Mouse (Mus musculus) heart, adult 2 months (tissue): ENCODE data around the gene Ssbp4. TPM values are rescaled to one million over a fixed set of nuclear protein-coding genes. Genes with fewer than 3 reads are reported as not detected.

Source experiments
- DNase-seq, 2 experiments: peaks; one replicate each; pipeline ENCODE4 v3.0.0; 2021
- H3K27ac ChIP-seq: fragments of 200-600 bp; 2 replicates; pipeline ENCODE4 v1.8.1; 2022
- H3K27me3 ChIP-seq: fragments of 200-500 bp; 2 replicates; pipeline ENCODE4 v1.6.1; 2012; ENCODE audit warnings: mild to moderate bottlenecking, low read length, inconsistent platforms, mixed read lengths; ENCODE audit not compliant: control insufficient read depth, insufficient read depth
- H3K36me3 ChIP-seq: fragments of 200-500 bp; 2 replicates; pipeline ENCODE4 v1.6.1; 2012; ENCODE audit warnings: low read length, inconsistent platforms; ENCODE audit not compliant: control insufficient read depth, insufficient read depth
- H3K4me1 ChIP-seq: fragments of 200-500 bp; 2 replicates; pipeline ENCODE4 v1.6.1; 2011; ENCODE audit warnings: low read length; ENCODE audit not compliant: control insufficient read depth, insufficient read depth
- H3K4me3 ChIP-seq: fragments of 200-600 bp; 2 replicates; pipeline ENCODE4 v1.8.1; 2022
- H3K79me2 ChIP-seq: fragments of 200-500 bp; replicated peaks from 2 replicates; pipeline ENCODE4 v1.6.1; 2012; ENCODE audit warnings: mild to moderate bottlenecking, inconsistent platforms, low read length, moderate library complexity, mixed read lengths; ENCODE audit not compliant: control insufficient read depth, insufficient read depth
- H3K9ac ChIP-seq: fragments of 200-500 bp; 2 replicates; pipeline ENCODE4 v1.6.1; 2012; ENCODE audit warnings: low read depth, mild to moderate bottlenecking, control low read depth, inconsistent platforms, low read length, mixed read lengths
- CTCF ChIP-seq: fragments of 200-600 bp; IDR thresholded peaks from 2 replicates; pipeline ENCODE4 v1.8.1; 2022; ENCODE audit warnings: antibody characterized with exemption, mild to moderate bottlenecking, moderate library complexity
- EP300 ChIP-seq: fragments of 200-500 bp; IDR thresholded peaks from 2 replicates; pipeline ENCODE4 v1.6.1; 2011; ENCODE audit warnings: low read depth, low read length, control low read depth; ENCODE audit not compliant: insufficient read depth
- POLR2A ChIP-seq: fragments of 200-500 bp; IDR thresholded peaks from 2 replicates; pipeline ENCODE4 v1.6.1; 2011; ENCODE audit warnings: mild to moderate bottlenecking, low read depth, low read length, control low read depth; ENCODE audit not compliant: insufficient read depth
- WGBS: fragments of 180-500 bp; shearing (Covaris S2); methylation state at CpG from one replicate; pipeline ENCODE4 v1.1.7; 2018; 5-methylcytosine and 5-hydroxymethylcytosine counted together
- intact Hi-C: fragments of 180-260 bp; cut with DNase I; formaldehyde crosslinking; loops from one replicate; pipeline ENCODE4 v1.15.1; 2025
- long read RNA-seq: library from polyadenylated mRNA; stranded (forward); transcript quantifications from one replicate; pipeline ENCODE4 v2.0.0, GENCODE M21; 2021
- polyA plus RNA-seq: library from polyadenylated mRNA; depleted of rRNA; stranded (reverse); fragments of >200 nt; gene quantifications from 2 replicates; pipeline ENCODE4 v1.2.3, GENCODE M21; 2012; rRNA removed
- total RNA-seq, 2 experiments: library from RNA; stranded (reverse); gene quantifications; 2 replicates each; pipeline ENCODE4 v1.2.3; 2021

Ssbp4 gene
- total RNA-seq (10 to 100 TPM; 34.6 to 35.8 TPM), polyA plus RNA-seq (45.6 and 72.8 TPM in 2 replicates)
- long read RNA-seq, transcript Ssbp4-201 (17 exons, 1,475 nt) = major isoform, 11 of 36 reads
- long read RNA-seq, partial matches to known transcripts = 8 of 36 reads
- long read RNA-seq, other reads (novel, unspliced or antisense) = 16 of 36 reads

DNA sequence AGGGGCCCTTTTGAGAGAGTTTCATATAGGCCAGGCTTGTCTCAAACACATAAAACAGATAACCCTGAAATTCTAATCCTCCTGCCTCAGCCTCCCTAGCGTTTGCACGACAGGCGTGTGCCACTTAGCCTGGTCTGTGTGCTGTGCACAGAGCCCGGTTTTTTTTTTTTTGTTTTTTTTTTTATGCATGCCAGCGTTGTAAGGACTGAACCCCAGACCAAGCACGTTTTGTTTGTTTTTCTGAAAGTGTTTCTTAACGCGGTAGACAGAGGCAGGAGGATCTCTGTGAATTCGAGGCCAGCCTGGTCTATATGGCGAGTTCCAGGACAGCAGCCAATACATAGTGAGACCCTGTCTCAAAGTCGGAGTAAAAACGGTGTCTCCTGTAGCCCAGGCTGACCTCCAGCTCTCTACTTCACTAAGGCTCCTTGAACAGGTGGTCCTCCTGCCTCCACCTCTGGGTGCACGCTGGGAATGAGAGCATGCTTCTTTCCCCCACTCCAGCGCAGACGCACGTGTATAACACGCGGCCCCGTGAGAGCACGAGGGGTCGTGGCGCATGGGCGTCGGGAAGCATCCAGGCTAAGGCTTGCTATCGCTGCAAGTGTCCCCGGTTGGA lies at the start of gene Ssbp4:
Gene Ssbp4 (minus strand): TSS at position 124 of the 619 bp plus-strand sequence.
- no peak for TF ChIP-seq CTCF
- TF ChIP-seq POLR2A = no peak
- no peak for TF ChIP-seq EP300
- peak within 1 kb of the TSS; percentile 98 for H3K4me3 ChIP-seq
- peaks cover 8% of the 10 kb centered on the region for H3K4me1 ChIP-seq
- no peak for DNase-seq
- no peaks in the 10 kb centered on the region for H3K36me3 ChIP-seq
- intact Hi-C loops = no loop called here
- H3K27me3 ChIP-seq = no peaks in the 10 kb centered on the region
- peak within 1 kb of the TSS; percentile 93 for H3K27ac ChIP-seq
- H3K9ac ChIP-seq = peak within 1 kb of the TSS; percentile 95
- no peaks in the 10 kb centered on the region for H3K79me2 ChIP-seq
- WGBS = 3% methylated on average over 26 of the region's 26 CpGs

DNA sequence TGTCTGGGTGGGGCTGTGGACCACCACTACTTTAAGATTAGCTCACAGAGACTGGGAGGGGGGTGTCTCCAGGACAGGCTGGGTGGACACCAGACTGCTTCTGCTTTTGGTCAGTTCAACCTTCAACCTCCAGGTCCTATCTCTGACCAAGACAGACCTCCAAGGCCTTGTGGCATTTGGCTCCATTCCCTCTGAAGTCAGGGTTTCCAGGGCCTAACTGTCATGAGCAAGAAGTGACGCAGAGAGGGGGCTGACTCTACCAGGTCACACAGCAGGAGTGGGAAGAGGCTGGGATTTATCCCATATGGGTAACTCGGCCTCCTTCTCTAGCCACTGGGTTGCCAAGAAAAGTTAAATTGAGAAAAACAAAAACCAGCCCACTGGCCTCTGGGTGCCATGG lies 49.1 kb upstream of the Ssbp4 start:
- TF ChIP-seq POLR2A = no peak
- no peak for TF ChIP-seq CTCF
- no peak for TF ChIP-seq EP300
- 85% methylated on average over 2 of the region's 2 CpGs for WGBS
- H3K79me2 ChIP-seq = no peaks in the 10 kb centered on the region
- H3K27ac ChIP-seq = no peak overlapping the region
- intact Hi-C loops = no loop called here
- H3K36me3 ChIP-seq = no peaks in the 10 kb centered on the region
- peaks cover 6% of the 10 kb centered on the region for H3K4me1 ChIP-seq
- peak in 1 of 2 experiments; percentile 16 for DNase-seq
- no peak overlapping the region for H3K4me3 ChIP-seq
- H3K9ac ChIP-seq = no peak overlapping the region
- H3K27me3 ChIP-seq = no peaks in the 10 kb centered on the region

DNA sequence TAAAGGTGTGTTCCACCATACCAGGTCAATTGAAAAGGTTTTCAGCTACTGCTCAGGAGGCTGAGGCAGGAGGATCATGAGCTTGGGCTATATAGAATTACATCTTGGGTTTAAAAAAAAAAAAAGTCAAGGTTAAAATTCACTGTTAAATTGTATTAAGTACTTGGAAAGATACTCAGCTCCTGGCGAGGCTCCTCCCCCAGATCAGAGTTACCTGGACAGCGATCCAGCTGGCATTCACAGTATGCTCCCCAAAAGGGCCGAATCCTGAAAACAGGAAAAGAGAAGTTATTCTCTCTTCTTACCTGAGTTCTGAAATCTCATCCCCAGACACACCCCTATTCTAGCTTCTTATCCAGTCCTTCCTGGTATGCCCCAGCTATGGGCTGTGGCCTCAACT lies 48.5 kb upstream of the Ssbp4 start:
- Histone ChIP-seq H3K79me2 (no peaks in the 10 kb centered on the region), H3K9ac (no peak overlapping the region), H3K4me1 (peaks cover 6% of the 10 kb centered on the region), H3K27ac (no peak overlapping the region), H3K4me3 (no peak overlapping the region), H3K36me3 (no peaks in the 10 kb centered on the region), H3K27me3 (no peaks in the 10 kb centered on the region)
- TF ChIP-seq POLR2A (no peak), EP300 (no peak), CTCF (no peak)
- intact Hi-C loops = no loop called here
- DNase-seq = no peak
- WGBS = 96% methylated on average over 3 of the region's 3 CpGs

DNA sequence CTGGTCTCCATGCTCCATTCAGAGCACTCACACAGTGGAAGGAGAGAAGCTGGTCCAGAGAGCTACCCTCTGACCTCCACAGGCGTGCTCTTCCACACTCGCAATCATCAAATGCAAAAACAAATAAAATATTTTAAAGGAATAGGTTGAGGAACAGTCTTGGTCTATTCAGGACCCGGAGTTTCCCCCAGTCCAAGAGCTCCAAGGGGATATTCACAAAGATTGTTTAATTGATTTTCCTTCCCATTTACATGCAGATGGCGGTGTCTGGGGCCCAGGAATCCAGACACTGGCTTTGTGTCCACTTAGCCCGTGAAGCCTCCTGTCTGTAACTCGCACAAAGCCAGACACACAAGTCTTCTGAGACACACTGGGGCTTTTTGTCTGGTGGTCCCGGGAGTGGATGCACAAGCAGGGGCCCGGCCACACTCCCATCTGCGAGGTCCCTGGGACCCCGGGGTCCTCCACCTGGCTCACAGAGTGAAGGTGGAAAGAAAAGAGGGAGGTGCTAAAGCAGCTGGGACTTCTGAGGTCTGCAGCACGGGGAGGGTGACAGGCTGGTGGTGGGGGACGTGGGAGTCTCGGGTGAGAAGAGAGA lies 47.6 kb upstream of the Ssbp4 start:
- 84% methylated on average over 13 of the region's 13 CpGs for WGBS
- H3K9ac ChIP-seq = no peak overlapping the region
- H3K4me3 ChIP-seq = no peak overlapping the region
- DNase-seq = no peak
- no peaks in the 10 kb centered on the region for H3K27me3 ChIP-seq
- intact Hi-C loops = no loop called here
- H3K79me2 ChIP-seq = no peaks in the 10 kb centered on the region
- TF ChIP-seq EP300 (no peak), CTCF (no peak), POLR2A (no peak)
- no peaks in the 10 kb centered on the region for H3K36me3 ChIP-seq
- no peak overlapping the region for H3K27ac ChIP-seq
- peaks cover 6% of the 10 kb centered on the region for H3K4me1 ChIP-seq

DNA sequence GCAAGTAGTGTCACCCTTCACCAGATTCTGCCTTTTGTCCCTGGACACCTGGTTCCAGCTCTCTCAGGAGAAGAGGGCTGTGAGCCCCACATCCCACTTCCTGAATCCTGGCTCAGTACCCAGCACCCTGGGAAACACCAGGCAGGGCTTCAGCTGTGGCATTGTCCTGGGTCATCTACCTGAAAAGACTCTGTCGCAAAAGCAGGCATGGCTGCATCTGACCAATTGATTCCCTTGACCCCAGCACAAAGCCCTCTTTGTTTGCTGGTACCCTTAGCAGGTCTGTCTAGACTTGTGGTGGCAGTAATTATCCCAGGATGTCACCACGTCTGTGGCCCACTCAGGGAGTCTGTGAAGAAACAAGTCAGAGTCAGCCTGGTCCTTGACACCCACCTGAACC lies 46.8 kb upstream of the Ssbp4 start:
- Histone ChIP-seq H3K4me1 (peaks cover 6% of the 10 kb centered on the region), H3K27me3 (no peaks in the 10 kb centered on the region), H3K9ac (no peak overlapping the region), H3K36me3 (no peaks in the 10 kb centered on the region), H3K27ac (no peak overlapping the region), H3K79me2 (no peaks in the 10 kb centered on the region), H3K4me3 (no peak overlapping the region)
- peak in 1 of 2 experiments; percentile 1 for DNase-seq
- TF ChIP-seq CTCF (no peak), EP300 (no peak), POLR2A (no peak)
- WGBS = 74% methylated on average over 2 of the region's 2 CpGs
- intact Hi-C loops = no loop called here

DNA sequence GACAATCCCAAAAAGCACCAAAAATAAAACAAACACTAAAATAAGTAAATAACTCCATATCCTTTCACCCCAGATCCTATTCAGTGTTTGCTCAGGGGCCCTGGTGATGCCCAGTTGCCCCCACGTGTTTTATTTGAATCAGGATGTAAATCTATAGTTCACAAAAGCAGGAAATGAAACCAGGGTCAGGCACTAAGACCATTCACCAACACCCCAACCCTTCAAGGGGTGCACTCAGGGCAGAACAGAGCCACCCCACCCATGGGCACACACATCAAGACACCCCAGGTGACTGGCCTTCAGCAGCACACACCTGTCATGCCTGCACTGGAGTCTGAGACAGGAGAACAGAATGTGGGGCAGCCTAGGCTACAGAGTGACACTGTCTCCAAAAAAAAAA lies 45.4 kb upstream of the Ssbp4 start:
- intact Hi-C loops = no loop called here
- Histone ChIP-seq H3K9ac (no peak overlapping the region), H3K4me3 (no peak overlapping the region), H3K27me3 (no peaks in the 10 kb centered on the region), H3K27ac (no peak overlapping the region), H3K4me1 (peaks cover 12% of the 10 kb centered on the region), H3K79me2 (no peaks in the 10 kb centered on the region), H3K36me3 (peaks cover 5% of the 10 kb centered on the region)
- DNase-seq = peak in 1 of 2 experiments; percentile 8
- 52% methylated on average over 1 of the region's 1 CpGs for WGBS
- TF ChIP-seq EP300 (no peak), CTCF (no peak), POLR2A (no peak)
